Mouse (Mus musculus) left cerebral cortex, adult 18-20 months (tissue): ENCODE data around the gene Smtn. TPM values are rescaled to one million over a fixed set of nuclear protein-coding genes. Genes with fewer than 3 reads are reported as not detected.

Experiments
- DNase-seq, 2 experiments: peaks; one replicate each; pipeline ENCODE4 v3.0.0; 2021 to 2022; ENCODE audit warnings: low spot score in 2 of 2, mixed read lengths in 1 of 2
- total RNA-seq, 2 experiments: library from RNA; stranded (reverse); gene quantifications; 2 replicates each; pipeline ENCODE4 v1.2.3; 2021

Gene Smtn
- total RNA-seq, 2 experiments from 2014 or later, result 6.0 to 6.5 TPM

GRCm38 (mm10) chr11:3471448-3471850 lies 69.0 kb downstream of the Smtn start:
- DNase-seq, result no peak

Other genes with a start within 250 kb of the Smtn start
- 10 to 100 TPM; 27.8 to 32.3 TPM for gene Pik3ip1, start 210.2 kb downstream of the Smtn start, total RNA-seq
- 100 to 1,000 TPM in 1 of 2 experiments, 10 to 100 TPM in 1; 98.4 to 114 TPM for gene Limk2, start 131.4 kb downstream of the Smtn start, total RNA-seq
- gene Rnf185, start 88.2 kb downstream of the Smtn start, total RNA-seq, result 10 to 100 TPM; 30.1 to 33.1 TPM
- gene Pla2g3, start 52.3 kb downstream of the Smtn start, total RNA-seq, result 1 to 10 TPM; 2.7 to 3.4 TPM
- gene Inpp5j, start 35.8 kb downstream of the Smtn start, total RNA-seq, result 10 to 100 TPM; 51.9 to 53.4 TPM
- gene Selenom, start 25.9 kb downstream of the Smtn start, total RNA-seq, result 100 to 1,000 TPM; 137 to 148 TPM
- 10 to 100 TPM; 35.4 to 39.6 TPM for gene Morc2a, start 108.6 kb upstream of the Smtn start, total RNA-seq